Mouse (Mus musculus) erythroblast, embryonic 14.5 days (primary cell): Measurements from ENCODE around the gene Rnasek.

Experiments
- GATA1 ChIP-seq: IDR thresholded peaks from 2 replicates; pipeline ENCODE4 v1.6.1; 2012; ENCODE audit warnings: low read length, inconsistent platforms, mixed read lengths
- TAL1 ChIP-seq: IDR thresholded peaks from 3 replicates; pipeline ENCODE4 v1.6.1; 2012; ENCODE audit warnings: low read length, inconsistent platforms, mixed read lengths

GRCm38 (mm10) chr11:70218039-70218438 is 21.6 kb downstream of the Rnasek start:
- TF ChIP-seq GATA1 (no peak), TAL1 (no peak)
